Mouse (Mus musculus): ENCODE results near the gene Pdzk1.

- no peak for TF ChIP-seq CTCF (conservative IDR thresholded peaks at IDR 0.05; ENCODE audit: insufficient read depth, insufficient read length, low read depth, low read length)
- TF ChIP-seq POLR2A (IDR thresholded peaks at IDR 0.05; ENCODE audit: low read depth, low read length) = no peak
Observed at GRCm38 (mm10) chr3:96872501-96872900, 43.4 kb downstream of the Pdzk1 start.

All from kidney, adult 2 months (tissue).